Mouse (Mus musculus) C2C12 (cell line): ENCODE measurements around the gene Itprip. TPM values are rescaled to one million over a fixed set of nuclear protein-coding genes. Genes with fewer than 3 reads are reported as not detected.
A peak's percentile ranks its signal among the peaks of the same experiment; 100 is the strongest.

Experiments used
- H3K27me3 ChIP-seq: one replicate; pipeline ENCODE4 v1.6.1; 2011; ENCODE audit not compliant: control insufficient read depth, insufficient read depth, insufficient read length
- H3K36me3 ChIP-seq: one replicate; pipeline ENCODE4 v1.6.1; 2011; ENCODE audit not compliant: control insufficient read depth, insufficient read depth
- H3K4me3 ChIP-seq: one replicate; pipeline ENCODE4 v1.5.1; 2011; ENCODE audit warnings: mild to moderate bottlenecking, control low read depth; ENCODE audit not compliant: poor library complexity, insufficient read depth, severe bottlenecking
- H3K79me2 ChIP-seq: one replicate; pipeline ENCODE4 v1.6.1; 2011; ENCODE audit not compliant: control insufficient read depth, insufficient read depth
- H3K79me3 ChIP-seq: one replicate; pipeline ENCODE4 v1.6.1; 2011; ENCODE audit warnings: low read depth, control low read depth
- H3ac ChIP-seq: one replicate; pipeline ENCODE3; 2011; ENCODE audit warnings: low read depth; ENCODE audit not compliant: control insufficient read depth, insufficient read length
- CEBPB ChIP-seq: IDR thresholded peaks from one replicate; pipeline ENCODE4 v1.6.1; 2011; ENCODE audit warnings: low read depth, mild to moderate bottlenecking, control low read depth, moderate library complexity
- CTCF ChIP-seq: IDR thresholded peaks from one replicate; pipeline ENCODE4 v1.5.1; 2011; ENCODE audit not compliant: control insufficient read depth, insufficient read depth, insufficient read length
- FOSL1 ChIP-seq: IDR thresholded peaks from one replicate; pipeline ENCODE4 v1.8.0; 2011; ENCODE audit warnings: mild to moderate bottlenecking, low read length; ENCODE audit not compliant: poor library complexity, insufficient read depth, severe bottlenecking
- MAX ChIP-seq: IDR thresholded peaks from one replicate; pipeline ENCODE4 v1.6.1; 2011; ENCODE audit warnings: mild to moderate bottlenecking, control low read depth
- MYOD1 ChIP-seq: IDR thresholded peaks from one replicate; pipeline ENCODE4 v1.6.1; 2011; ENCODE audit warnings: low read depth; ENCODE audit not compliant: control insufficient read depth, insufficient read length
- MYOG ChIP-seq: IDR thresholded peaks from one replicate; pipeline ENCODE4 v1.6.1; 2011; ENCODE audit not compliant: control insufficient read depth, insufficient read length; ENCODE audit errors: extremely low read depth
- USF1 ChIP-seq: IDR thresholded peaks from one replicate; pipeline ENCODE4 v1.6.1; 2011; ENCODE audit warnings: low read depth, mild to moderate bottlenecking, control low read depth, moderate library complexity
- polyA plus RNA-seq: library from polyadenylated mRNA; unstranded; fragments of >200 nt; fragmentation: generic; extraction: Trizol; gene quantifications from one replicate; pipeline ENCODE4 v1.2.1, GENCODE M21; 2012; ENCODE audit warnings: missing spikeins

The Itprip gene
- polyA plus RNA-seq, 1 experiment: 66.5 TPM

DNA sequence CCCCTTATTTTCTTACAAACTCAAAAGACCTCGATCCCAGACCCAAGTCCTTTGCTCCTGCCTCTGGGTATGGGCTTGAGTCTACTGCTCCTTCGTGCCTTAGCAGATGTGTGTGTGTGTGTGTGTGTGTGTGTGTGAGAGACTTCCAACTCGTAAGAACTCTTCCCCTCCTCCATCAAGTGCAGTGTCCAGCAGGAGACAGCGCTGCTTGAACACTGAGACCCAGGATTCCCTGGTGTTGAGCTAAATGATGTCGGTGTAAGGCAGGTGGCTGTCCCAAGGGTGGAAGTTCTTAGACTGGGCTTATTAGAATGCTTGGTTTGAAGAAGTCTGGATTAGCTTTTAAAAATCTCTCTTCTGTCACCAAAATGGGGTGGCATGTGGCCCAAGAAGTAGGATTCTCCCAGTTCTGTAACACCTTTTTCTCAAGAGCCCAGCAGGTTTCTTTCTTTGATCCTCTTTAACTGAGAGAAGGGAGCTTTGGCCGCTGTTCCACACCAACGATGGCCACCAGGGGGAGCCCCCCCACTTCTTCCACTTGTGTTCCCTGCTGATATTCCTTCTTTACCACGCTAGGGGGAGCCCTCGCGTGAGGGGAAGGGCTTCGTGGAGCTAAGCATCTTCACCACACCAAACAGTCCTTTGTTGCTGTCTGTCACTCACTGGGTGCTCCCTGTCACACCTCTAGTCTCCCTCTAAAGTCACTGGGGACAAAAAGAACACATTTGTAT is 36.8 kb downstream of the Itprip start:
- no peaks in the 10 kb centered on the region for H3K27me3 ChIP-seq
- H3K36me3 ChIP-seq: no peaks in the 10 kb centered on the region
- no peaks in the 10 kb centered on the region for H3K79me2 ChIP-seq
- TF ChIP-seq MAX: peak; percentile 51
- peak; percentile 94 for TF ChIP-seq CTCF
- TF ChIP-seq USF1: no peak
- H3K4me3 ChIP-seq: no peak overlapping the region
- H3K79me3 ChIP-seq: no peaks in the 10 kb centered on the region
- H3ac ChIP-seq: no peak overlapping the region

DNA sequence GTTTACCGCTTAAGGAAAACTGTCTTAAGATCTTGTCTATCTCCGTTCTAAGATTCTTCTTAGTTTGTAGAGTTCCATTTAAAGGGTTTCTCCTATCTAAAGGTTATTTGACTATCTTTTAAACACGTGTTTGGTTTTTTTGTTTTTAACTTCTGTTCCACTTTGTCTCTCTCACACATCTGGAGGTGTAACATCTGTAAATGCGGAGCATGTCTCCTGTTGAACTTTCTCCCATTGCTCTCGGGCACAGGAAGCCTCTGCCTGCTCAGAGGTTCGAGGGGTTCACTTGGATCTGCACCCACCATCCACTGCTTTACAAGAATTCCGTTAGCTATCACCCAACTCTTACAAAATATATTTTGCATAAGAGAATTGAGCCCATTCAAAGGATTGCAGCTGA is 37.6 kb downstream of the Itprip start:
- Histone ChIP-seq H3K27me3 (no peaks in the 10 kb centered on the region), H3K4me3 (no peak overlapping the region), H3ac (no peak overlapping the region), H3K79me2 (no peaks in the 10 kb centered on the region), H3K36me3 (no peaks in the 10 kb centered on the region), H3K79me3 (no peaks in the 10 kb centered on the region)
- TF ChIP-seq CTCF: no peak

DNA sequence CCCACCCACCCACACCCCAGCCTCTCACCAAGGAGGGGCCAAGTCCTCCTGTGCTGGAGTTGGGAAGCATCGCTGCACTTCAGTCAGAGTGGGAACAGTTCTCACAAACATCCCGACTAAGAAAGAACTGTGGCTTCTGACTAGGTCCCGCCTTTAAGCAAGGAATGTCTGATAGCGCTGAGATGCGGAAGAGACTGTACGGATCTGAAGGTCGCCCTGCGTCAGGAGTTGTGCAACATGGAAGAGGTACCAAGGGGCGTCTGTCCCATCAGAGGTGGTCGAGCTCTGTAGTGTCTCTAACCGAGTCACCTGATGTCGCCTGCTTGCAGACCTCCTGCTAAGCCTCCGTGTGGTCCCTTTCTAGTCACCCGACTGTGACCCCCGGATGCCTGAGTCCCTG is 42.8 kb downstream of the Itprip start:
- no peaks in the 10 kb centered on the region for H3K27me3 ChIP-seq
- no peaks in the 10 kb centered on the region for H3K36me3 ChIP-seq
- TF ChIP-seq MYOG (no peak), CTCF (no peak), CEBPB (no peak), FOSL1 (no peak), MAX (no peak), USF1 (no peak), MYOD1 (no peak)

DNA sequence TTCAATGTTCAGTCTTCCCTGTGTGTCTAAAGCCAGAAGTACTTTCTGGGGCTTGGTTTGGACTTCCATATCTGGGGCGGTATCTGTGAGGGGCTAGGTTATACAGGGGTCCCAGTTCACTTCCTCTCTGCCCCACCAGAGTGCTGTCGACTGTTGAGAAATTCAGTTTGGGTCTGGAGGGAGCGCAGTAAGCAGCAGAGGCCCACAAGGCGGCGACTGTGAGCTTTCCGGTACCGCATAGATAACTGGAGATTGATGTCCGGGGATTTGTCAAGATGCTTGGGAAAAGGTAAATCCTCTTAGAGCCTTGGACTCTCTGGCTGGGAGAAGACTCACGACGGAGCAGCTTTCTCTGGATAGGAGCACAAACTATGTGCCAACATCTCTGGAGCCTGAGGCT is 47.6 kb downstream of the Itprip start:
- Histone ChIP-seq H3K36me3 (no peaks in the 10 kb centered on the region), H3K4me3 (no peak overlapping the region), H3K79me2 (no peaks in the 10 kb centered on the region), H3K27me3 (no peaks in the 10 kb centered on the region), H3ac (no peak overlapping the region), H3K79me3 (no peaks in the 10 kb centered on the region)
- TF ChIP-seq CTCF (no peak), MYOG (no peak), USF1 (no peak), FOSL1 (no peak), MYOD1 (no peak), MAX (no peak), CEBPB (no peak)

More for the DNA sequence above, 42.8 kb downstream of the Itprip start:
- no peak overlapping the region for H3K4me3 ChIP-seq
- no peak overlapping the region for H3ac ChIP-seq
- no peaks in the 10 kb centered on the region for H3K79me2 ChIP-seq
- H3K79me3 ChIP-seq: no peaks in the 10 kb centered on the region

DNA sequence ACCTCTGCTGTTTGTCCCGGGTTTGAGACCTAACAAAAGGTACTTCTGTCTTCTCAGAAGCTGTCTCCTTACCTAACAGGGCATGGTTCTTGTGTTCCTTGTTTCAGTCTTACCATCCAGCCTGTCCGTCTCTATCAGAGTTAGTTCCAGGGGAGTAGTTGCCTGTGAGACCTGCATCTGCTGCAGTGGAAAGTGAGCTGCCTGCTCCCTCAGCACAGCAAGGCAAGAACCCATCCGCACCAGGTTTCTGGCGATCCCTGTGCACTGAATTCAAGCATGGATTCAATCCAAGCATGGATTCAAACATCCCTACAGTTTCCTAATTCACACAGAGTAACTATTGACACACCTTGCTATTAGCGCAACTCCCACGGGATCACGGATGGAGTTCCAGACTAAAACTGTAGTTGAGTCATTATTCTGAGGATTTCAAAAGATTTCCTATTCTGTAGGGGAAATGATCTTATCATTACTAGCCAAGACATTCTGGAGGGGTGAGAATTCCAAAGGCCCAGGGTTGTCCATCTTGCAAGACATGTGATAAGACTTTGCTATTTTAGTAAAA is 48.9 kb downstream of the Itprip start:
- TF ChIP-seq FOSL1 (no peak), CEBPB (peak; percentile 57)
- no peaks in the 10 kb centered on the region for H3K36me3 ChIP-seq
- peak overlapping the region; percentile 30 for H3ac ChIP-seq
- no peaks in the 10 kb centered on the region for H3K27me3 ChIP-seq
- H3K4me3 ChIP-seq: no peak overlapping the region
- H3K79me3 ChIP-seq: no peaks in the 10 kb centered on the region
- no peaks in the 10 kb centered on the region for H3K79me2 ChIP-seq

DNA sequence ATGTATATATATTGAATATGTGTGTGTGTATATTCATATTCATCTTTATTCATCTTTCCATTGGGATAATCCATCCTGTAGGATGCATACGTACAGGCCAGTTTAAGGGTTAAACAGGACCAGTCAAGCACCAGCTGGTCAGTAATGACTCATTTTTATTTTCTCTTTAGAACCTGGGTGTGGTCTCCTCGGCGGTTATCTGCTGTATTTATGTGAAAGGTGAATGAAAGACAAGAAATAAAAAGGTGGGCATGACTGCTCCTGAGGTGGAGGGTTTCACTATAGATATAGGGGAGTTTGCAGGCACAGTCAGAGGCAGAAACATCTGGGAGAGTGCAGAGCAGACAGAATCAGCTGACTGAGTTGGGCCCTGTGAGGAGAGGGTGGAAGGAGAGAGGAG is 49.6 kb downstream of the Itprip start:
- H3K27me3 ChIP-seq: no peaks in the 10 kb centered on the region
- H3K4me3 ChIP-seq: no peak overlapping the region
- peaks cover 6% of the 10 kb centered on the region for H3K36me3 ChIP-seq
- H3K79me2 ChIP-seq: no peaks in the 10 kb centered on the region
- H3ac ChIP-seq: no peak overlapping the region
- no peaks in the 10 kb centered on the region for H3K79me3 ChIP-seq
- TF ChIP-seq FOSL1 (no peak), CTCF (no peak), MAX (no peak), MYOG (no peak), CEBPB (no peak), MYOD1 (no peak), USF1 (no peak)
